Mouse (Mus musculus): ENCODE data around the gene Ccdc15. TPM values are rescaled to one million over a fixed set of nuclear protein-coding genes. Genes with fewer than 3 reads are reported as not detected.

Gene Ccdc15
- polyA plus RNA-seq, 1 experiment from 2014 or later: 7.9 TPM

DNA sequence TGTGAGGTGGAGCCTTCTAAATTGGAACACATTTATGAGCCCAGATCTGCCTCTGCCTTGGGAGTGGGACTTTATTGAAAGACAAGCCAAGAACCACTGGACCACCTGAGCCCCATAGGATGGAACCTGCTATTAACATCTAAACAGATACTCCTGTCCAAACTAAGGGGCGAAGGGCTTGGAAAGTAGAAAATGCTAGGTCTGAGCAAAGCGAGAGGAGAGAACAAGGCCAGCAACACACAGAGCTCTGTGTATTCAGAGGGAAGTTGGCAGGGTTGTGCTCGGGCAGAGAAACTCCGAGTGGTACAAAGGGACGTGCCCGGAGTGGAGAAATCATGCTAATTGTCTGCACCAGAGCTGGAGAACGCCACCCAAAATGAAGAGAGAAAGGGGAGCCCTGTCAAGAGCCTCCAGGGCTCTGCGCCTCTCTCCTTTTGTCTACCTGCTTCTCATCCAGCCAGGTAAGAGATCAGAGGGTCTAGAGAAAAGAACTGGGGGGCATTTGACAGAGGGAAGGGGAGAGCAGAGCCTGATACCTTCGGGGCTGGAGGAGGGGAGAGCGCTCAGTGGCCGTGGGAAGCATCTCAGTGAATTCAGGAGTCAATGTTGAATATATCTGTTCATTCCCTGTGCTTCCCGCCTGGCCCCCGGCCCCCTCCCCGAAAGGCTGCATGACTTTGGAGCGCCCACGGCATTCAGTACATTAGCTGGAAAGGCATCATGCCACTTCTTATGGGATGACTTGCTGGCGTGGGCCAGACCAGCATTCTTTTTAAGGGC is 19.3 kb upstream of the Ccdc15 start, which contains the start of gene Hepacam:
Hepacam (plus strand) TSS at position 51 of the 780 bp plus-strand sequence.
- Histone ChIP-seq H3K36me3 (no peaks in the 10 kb centered on the region), H3K4me2 (no peak within 1 kb of the TSS), H3K27me3 (no peaks in the 10 kb centered on the region), H3K9ac (no peak within 1 kb of the TSS), H3K27ac (replicated peaks) (peak within 1 kb of the TSS; percentile 76), H3K4me1 (replicated peaks) (no peaks in the 10 kb centered on the region), H3K9me3 (no peaks in the 10 kb centered on the region), H3K4me3 (peak within 1 kb of the TSS; percentile 13; the same call in 1 of the 2 replicates)
- peak; percentile 53 for ATAC-seq (ENCODE audit: low read depth)
- WGBS: 75% methylated on average over 17 of the region's 17 CpGs

- Histone ChIP-seq H3K9me3 (no peaks in the 10 kb centered on the region), H3K27ac (replicated peaks) (no peak overlapping the region), H3K4me2 (no peak overlapping the region), H3K36me3 (no peaks in the 10 kb centered on the region), H3K27me3 (no peaks in the 10 kb centered on the region), H3K9ac (no peak overlapping the region), H3K4me1 (replicated peaks) (peaks cover 2% of the 10 kb centered on the region; the same call in 1 of the 2 replicates), H3K4me3 (no peak overlapping the region)
- whole genome bisulfite sequencing: 66% methylated on average over 5 of the region's 5 CpGs
- no peak for ATAC-seq (ENCODE audit: low read depth)
Observed at GRCm38 (mm10) chr9:37365706-37366105, 17.5 kb upstream of the Ccdc15 start.

- Histone ChIP-seq H3K27ac (replicated peaks) (no peak overlapping the region), H3K27me3 (no peaks in the 10 kb centered on the region), H3K4me3 (no peak overlapping the region), H3K4me1 (replicated peaks) (peaks cover 15% of the 10 kb centered on the region), H3K36me3 (no peaks in the 10 kb centered on the region), H3K4me2 (no peak overlapping the region), H3K9ac (no peak overlapping the region), H3K9me3 (no peaks in the 10 kb centered on the region)
- ATAC-seq (ENCODE audit: low read depth): no peak
- 62% methylated on average over 3 of the region's 3 CpGs for WGBS
Observed at GRCm38 (mm10) chr9:37364392-37364791, 16.2 kb upstream of the Ccdc15 start.

DNA sequence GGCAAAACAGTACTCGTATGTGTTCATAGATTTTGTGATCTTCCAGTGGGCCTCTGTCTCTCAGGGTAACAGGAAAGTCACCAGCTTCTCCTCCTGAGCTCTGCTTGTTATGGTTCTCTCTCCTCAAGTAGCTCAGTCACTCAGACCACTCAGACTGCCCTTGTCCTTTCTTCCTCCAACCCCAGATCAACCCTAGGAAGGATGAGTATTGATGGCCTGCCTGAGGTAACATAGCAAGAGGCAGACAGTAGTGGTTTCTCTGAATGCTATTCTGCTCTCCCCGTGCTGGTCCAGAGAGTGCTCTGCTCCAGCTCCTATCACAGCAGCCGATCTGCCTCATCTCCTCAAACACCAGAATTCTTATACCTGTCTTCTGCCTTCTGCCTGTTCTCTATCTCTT is 15.3 kb upstream of the Ccdc15 start:
- no peaks in the 10 kb centered on the region for H3K9me3 ChIP-seq
- H3K4me1 ChIP-seq (replicated peaks): peaks cover 17% of the 10 kb centered on the region
- no peaks in the 10 kb centered on the region for H3K27me3 ChIP-seq
- no peak overlapping the region for H3K9ac ChIP-seq
- no peak overlapping the region for H3K27ac ChIP-seq (replicated peaks)
- no peak for ATAC-seq (ENCODE audit: low read depth)
- no peaks in the 10 kb centered on the region for H3K36me3 ChIP-seq
- WGBS: 82% methylated on average over 3 of the region's 3 CpGs
- no peak overlapping the region for H3K4me2 ChIP-seq
- H3K4me3 ChIP-seq: no peak overlapping the region

- 72% methylated on average over 1 of the region's 1 CpGs for WGBS
- Histone ChIP-seq H3K4me2 (no peak overlapping the region), H3K4me3 (no peak overlapping the region), H3K9ac (no peak overlapping the region), H3K36me3 (no peaks in the 10 kb centered on the region), H3K4me1 (replicated peaks) (peaks cover 17% of the 10 kb centered on the region), H3K27ac (replicated peaks) (no peak overlapping the region), H3K27me3 (no peaks in the 10 kb centered on the region), H3K9me3 (no peaks in the 10 kb centered on the region)
- ATAC-seq (ENCODE audit: low read depth): no peak
Observed at GRCm38 (mm10) chr9:37362881-37363280, 14.6 kb upstream of the Ccdc15 start.

- no peaks in the 10 kb centered on the region for H3K27me3 ChIP-seq
Observed at GRCm38 (mm10) chr9:37362084-37362483, 13.9 kb upstream of the Ccdc15 start.

GRCm38 (mm10) chr9:37359331-37360220 is 11.3 kb upstream of the Ccdc15 start:
- H3K9me3 ChIP-seq: no peaks in the 10 kb centered on the region
- peak; percentile 68 for ATAC-seq (ENCODE audit: low read depth)
- no peaks in the 10 kb centered on the region for H3K27me3 ChIP-seq
- H3K4me3 ChIP-seq: no peak overlapping the region
- peak overlapping the region; percentile 84 for H3K27ac ChIP-seq (replicated peaks)
- H3K4me1 ChIP-seq (replicated peaks): peaks cover 17% of the 10 kb centered on the region
- no peak overlapping the region for H3K4me2 ChIP-seq
- WGBS: 22% methylated on average over 6 of the region's 6 CpGs
- no peaks in the 10 kb centered on the region for H3K36me3 ChIP-seq
- H3K9ac ChIP-seq: no peak overlapping the region

More at GRCm38 (mm10) chr9:37362084-37362483, 13.9 kb upstream of the Ccdc15 start:
- H3K9me3 ChIP-seq: no peaks in the 10 kb centered on the region
- no peak for ATAC-seq (ENCODE audit: low read depth)
- H3K4me1 ChIP-seq (replicated peaks): peaks cover 17% of the 10 kb centered on the region
- H3K9ac ChIP-seq: no peak overlapping the region
- H3K36me3 ChIP-seq: no peaks in the 10 kb centered on the region
- H3K27ac ChIP-seq (replicated peaks): no peak overlapping the region
- no peak overlapping the region for H3K4me2 ChIP-seq
- H3K4me3 ChIP-seq: no peak overlapping the region

DNA sequence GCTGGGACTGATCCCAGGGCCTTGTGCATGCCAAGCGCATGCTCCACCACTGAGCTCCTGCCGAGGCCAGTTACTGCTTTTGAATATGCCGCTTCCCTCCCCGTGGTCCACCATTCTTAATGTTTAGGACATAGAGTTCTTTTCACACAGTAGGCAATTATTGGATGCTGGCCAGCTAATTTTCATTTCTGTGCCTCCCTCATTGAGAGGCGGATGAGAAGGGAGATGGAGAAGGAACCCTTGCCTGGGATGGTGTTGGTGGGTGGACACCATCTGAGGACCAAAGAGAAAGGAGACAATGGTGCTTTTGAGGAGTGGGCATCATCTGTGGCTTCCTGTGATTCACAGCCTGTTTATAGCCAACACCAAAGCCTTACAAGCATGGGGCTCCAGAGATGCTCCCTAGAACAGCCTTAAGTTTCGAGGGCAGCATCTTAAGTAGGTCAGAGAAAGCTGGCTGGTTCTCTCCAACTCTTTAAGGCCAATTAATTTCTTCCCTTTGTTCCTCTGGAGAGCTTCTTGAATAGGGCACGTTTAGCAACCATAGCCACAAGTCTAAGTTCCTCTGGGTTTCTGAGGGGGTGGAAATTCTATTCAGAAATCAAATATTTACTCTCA is 10.6 kb upstream of the Ccdc15 start:
- Histone ChIP-seq H3K27me3 (no peaks in the 10 kb centered on the region), H3K9ac (no peak overlapping the region), H3K4me3 (no peak overlapping the region), H3K9me3 (no peaks in the 10 kb centered on the region), H3K36me3 (no peaks in the 10 kb centered on the region), H3K4me2 (no peak overlapping the region), H3K27ac (replicated peaks) (peak overlapping the region; percentile 84), H3K4me1 (replicated peaks) (peaks cover 17% of the 10 kb centered on the region)
- 40% methylated on average over 7 of the region's 7 CpGs for WGBS
- peak; percentile 88 for ATAC-seq (ENCODE audit: low read depth)

DNA sequence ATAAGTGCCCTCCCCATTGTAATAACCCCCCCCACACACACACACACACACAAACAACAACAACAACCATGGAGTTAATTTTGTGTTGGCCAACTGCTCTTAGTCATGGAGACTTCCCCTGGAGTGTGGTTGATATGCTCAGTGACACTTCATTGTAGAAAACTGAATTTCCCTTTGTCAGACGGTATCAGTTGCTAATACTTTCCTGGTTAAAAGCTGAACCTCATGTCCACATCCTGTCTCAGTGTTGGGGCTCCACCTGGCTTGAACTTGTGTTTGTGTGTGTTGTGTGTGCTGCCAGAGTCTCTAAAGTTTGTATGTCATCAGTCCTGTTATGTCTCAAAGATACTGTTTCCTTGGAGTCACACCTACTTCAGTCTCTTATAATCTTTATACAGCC is 6.3 kb upstream of the Ccdc15 start:
- no peak overlapping the region for H3K4me2 ChIP-seq
- no peak overlapping the region for H3K9ac ChIP-seq
- no peaks in the 10 kb centered on the region for H3K36me3 ChIP-seq
- no peak overlapping the region for H3K4me3 ChIP-seq
- ATAC-seq (ENCODE audit: low read depth): no peak
- peaks cover 3% of the 10 kb centered on the region for H3K4me1 ChIP-seq (replicated peaks)
- H3K27ac ChIP-seq (replicated peaks): no peak overlapping the region
- no peaks in the 10 kb centered on the region for H3K27me3 ChIP-seq
- 85% methylated on average over 1 of the region's 1 CpGs for WGBS
- no peaks in the 10 kb centered on the region for H3K9me3 ChIP-seq

- WGBS: 55% methylated on average over 2 of the region's 2 CpGs
- Histone ChIP-seq H3K4me3 (no peak overlapping the region), H3K36me3 (no peaks in the 10 kb centered on the region), H3K9me3 (no peaks in the 10 kb centered on the region), H3K27ac (replicated peaks) (no peak overlapping the region), H3K9ac (no peak overlapping the region), H3K4me2 (no peak overlapping the region), H3K4me1 (replicated peaks) (peaks cover 15% of the 10 kb centered on the region), H3K27me3 (no peaks in the 10 kb centered on the region)
- ATAC-seq (ENCODE audit: low read depth): no peak
Observed at GRCm38 (mm10) chr9:37351266-37351665, 3.0 kb upstream of the Ccdc15 start.

DNA sequence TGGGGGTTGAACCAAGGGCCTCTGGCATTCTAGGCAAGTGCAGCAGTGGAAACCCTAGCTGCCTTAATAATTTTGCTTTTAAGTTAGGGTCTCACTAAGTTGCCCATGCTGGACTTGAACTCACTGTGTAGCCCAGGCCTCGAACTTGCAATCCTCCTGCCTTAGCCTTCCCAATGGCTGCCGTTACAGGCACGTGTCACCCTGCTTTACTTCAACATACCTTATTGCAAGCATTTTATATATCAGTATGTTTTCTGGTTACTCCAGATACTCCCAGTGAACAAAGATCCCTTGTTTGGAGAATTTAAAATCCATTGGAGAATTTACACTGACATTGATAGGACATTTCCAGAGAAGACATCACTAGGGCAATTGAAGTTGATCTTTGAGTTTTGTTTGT is 818 bp upstream of the Ccdc15 start:
- H3K36me3 ChIP-seq: peaks cover under 1% of the 10 kb centered on the region; the same call in 1 of the 2 replicates
- 0 out of 2 replicates have a peak, but pooled peaks have one; percentile 1 for ATAC-seq (ENCODE audit: low read depth)
- H3K4me2 ChIP-seq: peak overlapping the region; percentile 89
- peak overlapping the region; percentile 83 for H3K4me3 ChIP-seq
- 87% methylated on average over 3 of the region's 3 CpGs for WGBS
- no peaks in the 10 kb centered on the region for H3K27me3 ChIP-seq
- peaks cover 15% of the 10 kb centered on the region for H3K4me1 ChIP-seq (replicated peaks)
- H3K9ac ChIP-seq: peak overlapping the region; percentile 90
- H3K27ac ChIP-seq (replicated peaks): peak overlapping the region; percentile 90; the same call in 1 of the 2 replicates
- H3K9me3 ChIP-seq: no peaks in the 10 kb centered on the region

Data from neural tube, embryonic 13.5 days (tissue).